Mouse (Mus musculus) liver, embryonic 14.5 days (tissue): ENCODE results near the gene Eml1.

Source experiments
- CTCF ChIP-seq: IDR thresholded peaks from 2 replicates; pipeline ENCODE4 v1.5.1; 2016; ENCODE audit warnings: antibody characterized with exemption, low read depth, control low read depth
- EP300 ChIP-seq: IDR thresholded peaks from 2 replicates; pipeline ENCODE4 v1.6.1; 2016; ENCODE audit warnings: antibody characterized with exemption, low read depth

- TF ChIP-seq CTCF (no peak), EP300 (no peak)
Measured at GRCm38 (mm10) chr12:108395285-108395660, 24.5 kb downstream of the Eml1 start.
